Mouse (Mus musculus): ENCODE data around the gene Foxi2.
A peak's percentile ranks its signal among the peaks of the same experiment; 100 is the strongest.

Foxi2 gene

GRCm38 (mm10) chr7:135410237-135410965 lies at the start of gene Foxi2:
Gene Foxi2 (plus strand): TSS chr7:135410308.
- DNase-seq, result no peak

GRCm38 (mm10) chr7:135364606-135365005 lies 45.5 kb upstream of the Foxi2 start:
- DNase-seq, result no peak

GRCm38 (mm10) chr7:135376048-135376447 lies 34.1 kb upstream of the Foxi2 start:
- no peak for DNase-seq

GRCm38 (mm10) chr7:135376932-135377331 lies 33.2 kb upstream of the Foxi2 start:
- peak in 1 of 2 experiments; percentile 14 for DNase-seq

- no peak for DNase-seq
Observed at GRCm38 (mm10) chr7:135378331-135378730, 31.8 kb upstream of the Foxi2 start.

- DNase-seq, result peak in 1 of 2 experiments; percentile 26
Observed at GRCm38 (mm10) chr7:135389039-135389438, 21.1 kb upstream of the Foxi2 start.

- no peak for DNase-seq
Observed at GRCm38 (mm10) chr7:135392949-135393542, 17.1 kb upstream of the Foxi2 start.

- no peak for DNase-seq
Observed at GRCm38 (mm10) chr7:135394436-135394835, 15.7 kb upstream of the Foxi2 start.

- no peak for DNase-seq
Observed at GRCm38 (mm10) chr7:135395242-135395641, 14.9 kb upstream of the Foxi2 start.

- no peak for DNase-seq
Observed at GRCm38 (mm10) chr7:135397096-135397495, 13.0 kb upstream of the Foxi2 start.

GRCm38 (mm10) chr7:135397874-135398273 lies 12.2 kb upstream of the Foxi2 start:
- no peak for DNase-seq

GRCm38 (mm10) chr7:135403416-135403815 lies 6.7 kb upstream of the Foxi2 start:
- peak; percentile 67 to 85 for DNase-seq

- no peak for DNase-seq
Observed at GRCm38 (mm10) chr7:135406761-135407160, 3.3 kb upstream of the Foxi2 start.

- DNase-seq, result no peak
Observed at GRCm38 (mm10) chr7:135408501-135408900, 1.6 kb upstream of the Foxi2 start.

- no peak for DNase-seq
Observed at GRCm38 (mm10) chr7:135412357-135412756, 2.2 kb downstream of the Foxi2 start.

GRCm38 (mm10) chr7:135428840-135429239 lies 18.7 kb downstream of the Foxi2 start:
- DNase-seq, result no peak

- DNase-seq, result no peak
Observed at GRCm38 (mm10) chr7:135430903-135431302, 20.8 kb downstream of the Foxi2 start.

- DNase-seq, result no peak
Observed at GRCm38 (mm10) chr7:135443903-135444302, 33.8 kb downstream of the Foxi2 start.

- no peak for DNase-seq
Observed at GRCm38 (mm10) chr7:135451340-135451739, 41.2 kb downstream of the Foxi2 start.

- DNase-seq, result no peak
Observed at GRCm38 (mm10) chr7:135452366-135452765, 42.3 kb downstream of the Foxi2 start.

- DNase-seq, result no peak
Observed at GRCm38 (mm10) chr7:135453690-135454089, 43.6 kb downstream of the Foxi2 start.

Data from kidney, postnatal 25 days (tissue).